Mouse (Mus musculus) heart, embryonic 10.5 days (tissue): Measurements from ENCODE around the gene Ppfibp1. TPM values are rescaled to one million over a fixed set of nuclear protein-coding genes. Genes with fewer than 3 reads are reported as not detected.
A peak's percentile ranks its signal among the peaks of the same experiment; 100 is the strongest.

Experiments used
- DNase-seq: peaks from one replicate; pipeline ENCODE4 v3.0.0-alpha.2; 2017; ENCODE audit warnings: low spot score
- H3K27ac ChIP-seq: fragments of 300-500 bp; sonication (generic); 2 replicates; pipeline ENCODE4 v1.5.1; 2016; ENCODE audit warnings: mild to moderate bottlenecking
- H3K27me3 ChIP-seq: fragments of 300-500 bp; sonication (generic); 2 replicates; pipeline ENCODE4 v1.6.1; 2016; ENCODE audit warnings: mild to moderate bottlenecking; ENCODE audit not compliant: poor library complexity, insufficient read depth, severe bottlenecking
- H3K36me3 ChIP-seq: fragments of 300-500 bp; sonication (generic); 2 replicates; pipeline ENCODE4 v1.6.1; 2016; ENCODE audit warnings: mild to moderate bottlenecking, moderate library complexity
- H3K4me1 ChIP-seq: fragments of 300-500 bp; sonication (generic); 2 replicates; pipeline ENCODE4 v1.6.1; 2016; ENCODE audit warnings: mild to moderate bottlenecking
- H3K4me3 ChIP-seq: fragments of 300-500 bp; sonication (generic); 2 replicates; pipeline ENCODE4 v1.5.1; 2016; ENCODE audit warnings: mild to moderate bottlenecking, moderate library complexity
- H3K9me3 ChIP-seq: fragments of 300-500 bp; sonication (generic); 2 replicates; pipeline ENCODE4 v1.6.1; 2016; ENCODE audit warnings: mild to moderate bottlenecking, moderate library complexity
- WGBS: fragments of 180-500 bp; shearing (Covaris S2); methylation state at CpG from one replicate; pipeline ENCODE4 v1.1.7; 2016; 5-methylcytosine and 5-hydroxymethylcytosine counted together
- polyA plus RNA-seq: library from polyadenylated mRNA; unstranded; fragments of >200 nt; fragmentation: Nextera tagmentation; extraction: Ambion mirVana; gene quantifications from 2 replicates; pipeline ENCODE4 v1.2.1, GENCODE M21; 2016

Ppfibp1 gene
- polyA plus RNA-seq, 1 experiment from 2014 or later = 67.3 TPM

DNA sequence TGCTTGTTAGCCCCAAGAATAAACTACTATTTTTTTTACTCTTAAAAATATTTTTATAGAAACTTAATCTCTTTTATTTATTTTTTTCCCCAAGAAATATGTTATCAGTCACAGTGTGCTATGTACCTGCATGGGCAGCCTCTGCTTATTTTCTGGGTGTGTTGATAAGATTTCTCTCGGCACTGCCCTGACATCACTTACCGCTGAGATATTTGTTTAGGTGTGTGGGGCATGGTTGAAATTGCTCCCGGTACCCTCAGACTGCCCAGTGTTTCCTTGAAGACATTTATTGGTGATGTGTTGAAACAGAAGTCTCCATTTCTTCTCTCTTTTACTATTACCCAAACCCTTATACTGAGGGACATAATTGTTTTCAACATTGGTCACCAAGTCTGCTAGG, 136.5 kb downstream of the Ppfibp1 start:
- no peaks in the 10 kb centered on the region for H3K4me1 ChIP-seq
- no peak overlapping the region for H3K27ac ChIP-seq
- no peaks in the 10 kb centered on the region for H3K9me3 ChIP-seq
- DNase-seq = no peak
- peaks cover 86% of the 10 kb centered on the region for H3K36me3 ChIP-seq
- no peak overlapping the region for H3K4me3 ChIP-seq
- H3K27me3 ChIP-seq = no peaks in the 10 kb centered on the region
- WGBS = 76% methylated on average over 3 of the region's 3 CpGs

DNA sequence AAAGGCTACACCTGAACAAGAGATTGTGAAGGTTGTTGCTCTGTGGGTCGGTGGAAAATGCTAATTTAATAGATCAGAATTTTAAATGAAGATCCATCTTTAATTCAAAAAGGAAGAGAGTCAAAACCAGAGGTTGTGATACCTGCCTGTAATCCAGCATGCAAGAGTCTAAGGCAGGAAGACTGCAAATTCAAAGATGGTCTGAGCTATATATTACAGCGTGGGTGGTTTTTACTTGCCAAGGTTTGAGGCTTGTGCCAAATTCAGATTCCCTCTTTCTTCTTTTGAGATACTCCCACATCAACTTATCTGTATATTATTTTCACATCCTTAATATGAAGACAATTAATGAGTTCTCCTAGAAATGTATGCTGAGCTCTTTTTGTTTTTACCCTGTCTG, 140.1 kb downstream of the Ppfibp1 start:
- WGBS = 82% methylated on average over 2 of the region's 2 CpGs
- Histone ChIP-seq H3K9me3 (no peaks in the 10 kb centered on the region), H3K27ac (no peak overlapping the region), H3K4me3 (no peak overlapping the region), H3K36me3 (peaks cover 76% of the 10 kb centered on the region), H3K4me1 (peaks cover 8% of the 10 kb centered on the region; the same call in 1 of the 2 replicates), H3K27me3 (no peaks in the 10 kb centered on the region)
- no peak for DNase-seq

DNA sequence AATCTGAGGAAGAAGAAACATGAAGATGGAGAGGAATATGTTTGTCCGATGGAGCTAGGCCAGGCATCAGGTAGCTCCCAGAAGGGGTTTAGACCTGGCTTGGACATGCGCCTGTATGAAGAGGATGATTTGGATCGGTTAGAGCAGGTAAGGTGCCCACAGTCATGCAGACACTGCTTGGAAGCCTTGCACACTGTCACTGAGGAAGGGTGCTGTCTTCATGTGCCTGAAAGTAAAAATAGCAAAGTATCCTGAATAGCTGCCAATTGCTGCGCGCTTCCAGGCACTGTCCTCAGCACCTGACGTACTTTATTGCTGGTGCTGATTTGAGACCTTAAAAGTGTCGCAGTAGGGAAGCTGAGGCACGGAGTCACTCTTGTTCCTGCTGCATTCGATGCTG, 141.3 kb downstream of the Ppfibp1 start:
- Histone ChIP-seq H3K36me3 (peaks cover 67% of the 10 kb centered on the region), H3K27ac (no peak overlapping the region), H3K4me1 (peaks cover 8% of the 10 kb centered on the region; the same call in 1 of the 2 replicates), H3K27me3 (no peaks in the 10 kb centered on the region), H3K4me3 (no peak overlapping the region), H3K9me3 (no peaks in the 10 kb centered on the region)
- WGBS = 81% methylated on average over 9 of the region's 9 CpGs
- no peak for DNase-seq

DNA sequence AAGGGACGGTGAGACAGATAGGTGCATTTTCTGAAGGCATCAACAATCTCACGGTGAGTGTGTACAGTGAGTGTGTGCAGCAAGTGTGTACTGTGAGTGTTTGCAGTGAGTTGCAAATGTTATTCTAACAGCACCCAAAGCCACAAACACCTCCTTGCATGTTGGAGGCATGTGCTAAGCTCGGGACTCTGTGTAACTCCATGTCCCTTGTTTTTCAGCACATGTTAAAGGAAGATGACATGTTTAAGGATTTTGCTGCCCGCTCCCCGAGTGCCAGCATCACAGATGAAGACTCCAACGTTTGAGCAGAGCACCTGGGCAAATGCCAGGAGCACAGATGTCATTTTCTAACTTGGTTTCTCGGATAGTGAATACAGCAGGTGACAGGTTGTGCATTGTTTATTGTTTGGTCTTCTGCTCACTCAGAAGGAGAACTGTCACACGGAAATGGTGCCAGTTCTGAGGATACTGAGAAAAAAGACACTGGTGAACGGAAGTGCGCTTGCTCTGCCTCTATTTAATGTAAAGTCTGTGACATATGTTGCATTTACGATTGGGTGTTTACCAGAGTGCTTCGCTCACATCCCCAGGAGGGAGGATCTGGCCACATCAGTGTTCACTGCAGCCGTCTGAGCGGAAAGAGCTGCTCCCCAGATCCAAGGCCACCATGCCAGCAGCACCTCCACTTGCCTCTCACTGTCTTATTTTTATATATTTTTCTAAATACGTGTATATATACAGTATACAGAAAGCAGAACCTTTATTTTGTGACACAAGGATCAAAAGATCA, 142.0 kb downstream of the Ppfibp1 start:
- no peaks in the 10 kb centered on the region for H3K27me3 ChIP-seq
- H3K36me3 ChIP-seq = peaks cover 62% of the 10 kb centered on the region
- H3K9me3 ChIP-seq = no peaks in the 10 kb centered on the region
- no peak overlapping the region for H3K4me3 ChIP-seq
- WGBS = 87% methylated on average over 15 of the region's 15 CpGs
- DNase-seq = no peak
- H3K4me1 ChIP-seq = peaks cover 8% of the 10 kb centered on the region; the same call in 1 of the 2 replicates
- no peak overlapping the region for H3K27ac ChIP-seq

GRCm38 (mm10) chr6:147032303-147032925, 144.1 kb downstream of the Ppfibp1 start, which contains the start of gene Rep15:
Gene Rep15, plus strand, starts transcription at chr6:147032584.
- Histone ChIP-seq H3K4me1 (peaks cover 8% of the 10 kb centered on the region; the same call in 1 of the 2 replicates), H3K27me3 (no peaks in the 10 kb centered on the region), H3K36me3 (peaks cover 41% of the 10 kb centered on the region), H3K4me3 (no peak within 1 kb of the TSS), H3K9me3 (no peaks in the 10 kb centered on the region), H3K27ac (no peak within 1 kb of the TSS)
- DNase-seq = no peak
- WGBS = 49% methylated on average over 13 of the region's 13 CpGs

GRCm38 (mm10) chr6:147042291-147043290, 154.3 kb downstream of the Ppfibp1 start, which contains the start of gene Mrps35:
Gene Mrps35, plus strand, starts transcription at chr6:147042764.
- 3% methylated on average over 66 of the region's 66 CpGs for WGBS
- peaks cover 20% of the 10 kb centered on the region for H3K4me1 ChIP-seq

GRCm38 (mm10) chr6:147043633-147044032, 155.3 kb downstream of the Ppfibp1 start:
- no peak for DNase-seq
- Histone ChIP-seq H3K27ac (peak overlapping the region; percentile 100), H3K36me3 (peaks cover 27% of the 10 kb centered on the region), H3K9me3 (no peaks in the 10 kb centered on the region), H3K4me3 (peak overlapping the region; percentile 96), H3K27me3 (no peaks in the 10 kb centered on the region), H3K4me1 (peaks cover 20% of the 10 kb centered on the region)
- 53% methylated on average over 7 of the region's 7 CpGs for WGBS

More at GRCm38 (mm10) chr6:147042291-147043290, 154.3 kb downstream of the Ppfibp1 start, which contains the start of gene Mrps35:
- Histone ChIP-seq H3K27ac (peak within 1 kb of the TSS; percentile 100), H3K9me3 (no peaks in the 10 kb centered on the region), H3K4me3 (peak within 1 kb of the TSS; percentile 96), H3K36me3 (peaks cover 17% of the 10 kb centered on the region), H3K27me3 (no peaks in the 10 kb centered on the region)
- peak; percentile 94 for DNase-seq

- H3K36me3 ChIP-seq = peaks cover 83% of the 10 kb centered on the region
- no peaks in the 10 kb centered on the region for H3K27me3 ChIP-seq
- 93% methylated on average over 13 of the region's 13 CpGs for WGBS
- no peak for DNase-seq
- no peak overlapping the region for H3K27ac ChIP-seq
- no peak overlapping the region for H3K4me3 ChIP-seq
- H3K4me1 ChIP-seq = peaks cover 9% of the 10 kb centered on the region; the same call in 1 of the 2 replicates
- no peaks in the 10 kb centered on the region for H3K9me3 ChIP-seq
These were observed 161.0 kb downstream of the Ppfibp1 start for GRCm38 (mm10) chr6:147049239-147049805.

GRCm38 (mm10) chr6:147051666-147052065, 163.4 kb downstream of the Ppfibp1 start:
- Histone ChIP-seq H3K9me3 (no peaks in the 10 kb centered on the region), H3K36me3 (peaks cover 97% of the 10 kb centered on the region), H3K27ac (no peak overlapping the region), H3K27me3 (no peaks in the 10 kb centered on the region), H3K4me1 (peaks cover 9% of the 10 kb centered on the region; the same call in 1 of the 2 replicates), H3K4me3 (no peak overlapping the region)
- DNase-seq = no peak
- WGBS = 94% methylated on average over 8 of the region's 8 CpGs

DNA sequence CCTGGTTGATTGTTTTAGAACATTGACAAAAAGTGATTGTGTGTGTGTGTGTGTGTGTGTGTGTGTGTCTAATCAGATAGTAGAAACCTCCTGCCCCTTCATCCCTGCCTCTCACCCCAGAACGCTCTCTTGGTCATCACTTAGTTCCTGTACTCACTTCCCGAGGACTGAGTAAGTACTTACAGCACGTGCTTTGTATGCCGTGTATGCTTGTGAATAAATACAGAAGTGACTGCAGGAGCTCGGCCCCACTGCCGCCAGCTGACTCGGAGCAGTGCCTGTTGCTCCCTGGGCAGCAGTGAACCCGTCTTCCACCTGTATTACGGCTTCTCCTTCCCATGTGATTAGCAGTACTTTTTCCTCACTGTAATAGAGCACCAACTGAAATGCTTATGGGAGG, 164.2 kb downstream of the Ppfibp1 start:
- Histone ChIP-seq H3K36me3 (peaks cover 97% of the 10 kb centered on the region), H3K27me3 (no peaks in the 10 kb centered on the region), H3K27ac (no peak overlapping the region), H3K4me3 (no peak overlapping the region), H3K9me3 (no peaks in the 10 kb centered on the region), H3K4me1 (peaks cover 9% of the 10 kb centered on the region; the same call in 1 of the 2 replicates)
- DNase-seq = no peak
- WGBS = 92% methylated on average over 9 of the region's 9 CpGs

GRCm38 (mm10) chr6:147053785-147054646, 165.7 kb downstream of the Ppfibp1 start:
- 90% methylated on average over 19 of the region's 19 CpGs for WGBS
- H3K4me1 ChIP-seq = peaks cover 9% of the 10 kb centered on the region; the same call in 1 of the 2 replicates
- H3K27ac ChIP-seq = no peak overlapping the region
- no peaks in the 10 kb centered on the region for H3K9me3 ChIP-seq
- H3K36me3 ChIP-seq = peaks cover 91% of the 10 kb centered on the region
- no peak overlapping the region for H3K4me3 ChIP-seq
- no peak for DNase-seq
- no peaks in the 10 kb centered on the region for H3K27me3 ChIP-seq
